Mouse (Mus musculus) layer of hippocampus, adult 8-10 months (tissue): ENCODE data around the gene Gm21885. TPM values are rescaled to one million over a fixed set of nuclear protein-coding genes. Genes with fewer than 3 reads are reported as not detected.
"Not testable (repeated sequence)": the region's sequence is repeated elsewhere in the genome, so short reads cannot be mapped to it uniquely, and the experiment has no call there.

Experiments
- DNase-seq, 2 experiments: peaks; one replicate each; pipeline ENCODE4 v3.0.0; 2022; ENCODE audit warnings: low spot score in 2 of 2
- total RNA-seq, 4 experiments: library from RNA; stranded (reverse); gene quantifications; 2 replicates each; pipeline ENCODE4 v1.2.4; 2022

Gene Gm21885
- total RNA-seq: not detected

DNA sequence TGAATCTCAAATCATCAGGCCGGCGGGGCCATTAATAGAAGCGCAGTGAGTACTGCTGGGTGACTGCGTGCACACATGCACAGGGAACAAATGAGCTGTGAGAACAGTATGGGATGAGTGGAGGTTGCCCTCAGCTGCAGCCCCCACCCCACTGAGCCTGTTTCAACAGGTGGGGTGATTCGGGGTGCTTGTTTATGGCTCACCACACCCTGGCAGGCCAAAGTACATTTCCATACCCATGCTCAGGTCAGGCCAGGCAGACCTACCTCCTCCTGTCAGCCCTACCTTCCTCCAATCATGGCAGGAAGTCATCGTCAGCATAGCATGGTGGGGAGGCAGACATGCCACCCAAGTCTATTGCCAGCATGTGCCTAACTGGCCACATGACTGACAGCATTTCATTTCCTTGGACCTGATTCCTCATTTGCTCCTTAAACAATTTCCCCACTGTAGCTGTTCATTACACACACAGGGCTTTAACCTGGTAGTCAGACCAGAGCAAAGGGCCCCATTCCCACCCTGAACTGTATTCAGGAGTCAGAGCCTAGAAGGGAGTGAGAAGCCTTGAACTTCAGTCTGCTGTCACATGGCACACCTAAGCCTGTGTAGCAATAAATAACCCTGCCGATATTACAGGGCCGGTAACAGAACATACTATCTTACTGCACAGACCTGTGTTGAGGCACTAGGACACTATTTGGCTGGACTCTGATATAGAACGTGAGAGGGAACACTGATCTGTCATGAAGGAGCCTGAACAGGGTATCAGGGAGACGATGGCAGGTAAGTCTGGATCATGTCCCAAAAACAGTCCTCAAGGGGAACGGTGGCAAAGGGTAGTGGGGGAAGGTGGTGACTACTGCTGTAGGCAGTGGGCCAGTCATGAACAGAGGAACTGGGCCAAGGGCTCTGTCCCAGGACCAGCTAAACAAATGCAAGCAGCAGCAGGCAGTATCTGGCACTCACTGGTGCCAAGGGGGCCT is at the start of gene Gm21885:
Gene Gm21885 (plus strand): TSS at position 675 of the 983 bp plus-strand sequence.
- DNase-seq: no peak

DNA sequence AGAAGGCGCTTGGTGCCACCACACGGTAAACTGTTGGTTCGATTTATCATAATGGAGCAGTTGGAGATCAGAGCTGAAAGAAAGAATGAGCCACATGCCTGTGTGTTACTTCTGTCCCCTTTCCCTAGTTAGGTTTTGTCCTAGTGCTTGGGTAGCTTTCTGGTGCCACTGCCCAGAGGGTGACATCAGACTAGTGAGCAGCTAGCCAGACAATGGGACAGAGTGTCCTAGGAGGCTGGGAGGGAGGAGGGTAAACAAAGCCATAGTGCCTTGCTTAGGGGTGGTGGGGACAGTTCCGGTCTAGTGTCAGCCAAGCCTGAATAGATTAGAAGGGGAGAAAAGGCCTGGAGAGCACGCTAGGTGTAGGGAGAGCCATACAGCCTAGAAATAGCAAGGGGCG is 48.3 kb upstream of the Gm21885 start:
- DNase-seq: peak; percentile 46 to 74

- no peak for DNase-seq
Observed at GRCm38 (mm10) chr11:94234380-94234779, 47.3 kb upstream of the Gm21885 start.

DNA sequence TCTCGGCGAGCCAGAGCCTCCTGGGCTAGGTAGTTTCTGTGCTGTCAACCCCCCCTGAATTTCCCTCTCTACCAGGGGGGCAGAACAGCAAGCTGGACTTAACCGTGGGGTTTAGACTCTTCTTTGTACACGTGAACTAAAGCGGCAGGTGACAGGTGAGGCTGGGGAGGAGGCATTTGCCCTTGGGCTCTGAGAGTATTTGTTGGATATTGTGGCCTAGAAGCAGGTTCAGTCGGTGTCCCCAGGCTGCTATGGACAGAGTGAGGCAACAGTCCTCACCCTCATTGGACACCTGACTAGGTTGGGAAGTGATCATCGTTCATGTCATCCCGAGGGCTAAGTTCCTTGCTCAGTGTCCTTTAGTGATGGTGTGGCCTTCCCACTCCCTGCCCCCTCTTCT is 46.8 kb upstream of the Gm21885 start:
- DNase-seq: no peak

DNA sequence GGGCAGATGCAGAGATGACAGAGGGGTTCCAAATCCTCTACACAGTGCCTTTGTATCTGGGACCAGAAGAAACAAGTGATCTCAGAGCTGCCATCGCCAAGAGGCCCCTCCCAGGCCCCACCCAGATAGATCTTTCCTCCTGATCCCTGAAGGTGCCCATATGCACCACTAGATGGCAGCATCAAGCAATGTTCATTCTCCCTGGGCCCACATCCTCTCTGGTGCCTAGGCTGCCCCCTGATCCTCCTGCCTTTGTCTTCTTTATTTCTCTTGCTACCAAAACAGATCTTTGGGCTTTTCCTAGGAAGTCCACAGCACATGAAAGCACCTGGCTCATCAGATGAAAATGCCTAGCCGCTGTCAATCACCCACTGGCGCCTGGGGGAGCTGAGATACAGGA is 45.6 kb upstream of the Gm21885 start:
- peak; percentile 79 to 80 for DNase-seq

- DNase-seq: no peak
Observed at GRCm38 (mm10) chr11:94238786-94239185, 42.9 kb upstream of the Gm21885 start.

DNA sequence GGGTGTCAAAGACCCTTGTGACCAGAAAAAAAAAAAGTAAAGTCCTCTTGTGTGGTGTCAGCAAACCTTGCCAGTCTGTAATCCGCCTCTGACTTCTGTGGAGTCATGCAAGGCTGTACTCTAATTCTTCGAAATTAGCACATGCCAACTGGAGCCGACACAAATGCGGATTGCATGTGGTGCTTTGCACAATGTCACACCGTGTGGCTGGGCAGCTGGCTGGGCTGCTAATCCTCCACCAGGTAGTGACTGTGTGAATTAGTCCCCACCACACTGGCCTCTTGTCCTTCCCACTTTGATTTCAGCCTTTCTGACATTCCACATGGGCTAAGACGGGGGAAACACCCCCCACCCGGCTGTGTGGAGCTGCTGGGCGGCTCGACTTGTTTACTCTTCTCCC is 42.0 kb upstream of the Gm21885 start:
- no peak for DNase-seq

DNA sequence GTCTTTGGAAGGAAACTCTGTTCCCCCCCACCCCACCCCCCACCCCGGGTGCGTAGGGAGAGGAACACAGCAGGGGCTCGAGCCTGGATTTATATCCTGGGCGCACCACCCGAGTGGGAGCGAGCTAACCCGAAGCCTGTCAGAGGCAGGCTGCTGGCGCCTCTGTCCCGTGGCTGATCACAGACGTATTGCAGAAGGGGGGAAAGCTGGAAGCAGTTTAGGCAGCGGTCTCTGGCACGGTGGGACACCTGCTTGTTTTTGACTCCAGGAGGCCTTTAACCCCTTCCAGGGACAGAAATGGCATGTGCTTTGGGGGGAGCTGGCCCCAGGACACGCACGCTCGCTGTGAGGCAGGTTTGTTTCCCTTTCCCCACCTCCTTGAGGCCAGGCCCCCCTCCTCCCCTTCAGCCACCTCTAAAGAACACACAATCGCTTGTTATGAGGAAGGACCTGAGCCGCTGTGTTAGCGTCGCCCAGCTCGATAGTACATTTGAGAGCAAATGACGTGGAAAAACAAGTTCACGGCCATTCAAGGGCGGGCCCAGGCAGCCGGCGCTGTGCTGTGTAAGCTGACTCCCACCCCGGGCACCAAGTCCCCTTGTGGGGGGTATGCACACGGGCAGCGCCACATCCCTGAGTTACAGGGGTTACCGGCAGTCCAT is 38.8 kb upstream of the Gm21885 start:
- no peak for DNase-seq

GRCm38 (mm10) chr11:94243422-94244180 is 38.1 kb upstream of the Gm21885 start:
- no peak for DNase-seq

DNA sequence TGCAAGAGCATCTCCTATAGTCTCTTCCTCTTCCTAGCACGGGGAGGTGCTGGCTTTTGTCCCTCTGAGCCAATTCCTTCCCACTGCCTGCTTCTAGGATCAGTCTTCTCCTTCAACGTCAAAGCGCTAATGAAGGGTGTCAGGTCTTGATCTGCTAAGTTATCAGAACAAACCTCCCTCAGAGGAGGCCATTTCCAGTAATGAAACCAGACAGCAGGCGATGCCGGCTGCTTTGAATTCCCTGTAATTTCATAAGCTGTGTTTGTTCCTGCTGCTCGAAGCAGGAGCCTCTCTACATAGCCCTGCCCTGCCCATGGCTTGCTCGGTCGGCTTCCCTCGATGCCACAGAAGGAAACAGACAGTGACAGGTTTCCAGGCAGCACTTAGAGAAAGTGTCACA is 37.3 kb upstream of the Gm21885 start:
- DNase-seq: no peak

- no peak for DNase-seq
Observed at GRCm38 (mm10) chr11:94245955-94246788, 35.5 kb upstream of the Gm21885 start, which contains the start of gene Wfikkn2. Wfikkn2 (minus strand) TSS chr11:94246005.

- DNase-seq: no peak
Observed at GRCm38 (mm10) chr11:94246789-94247061, 34.9 kb upstream of the Gm21885 start.

GRCm38 (mm10) chr11:94253156-94253555 is 28.5 kb upstream of the Gm21885 start:
- DNase-seq: no peak

- DNase-seq: no peak
Observed at GRCm38 (mm10) chr11:94253691-94254090, 28.0 kb upstream of the Gm21885 start.

- DNase-seq: no peak
Observed at GRCm38 (mm10) chr11:94255733-94256132, 25.9 kb upstream of the Gm21885 start.

GRCm38 (mm10) chr11:94257987-94258386 is 23.7 kb upstream of the Gm21885 start:
- DNase-seq: no peak

GRCm38 (mm10) chr11:94259814-94260213 is 21.9 kb upstream of the Gm21885 start:
- DNase-seq: no peak

GRCm38 (mm10) chr11:94261585-94262370 is 19.9 kb upstream of the Gm21885 start:
- no peak for DNase-seq

- DNase-seq: no peak
Observed at GRCm38 (mm10) chr11:94265134-94265785, 16.4 kb upstream of the Gm21885 start.

GRCm38 (mm10) chr11:94266155-94266554 is 15.5 kb upstream of the Gm21885 start:
- not testable (repeated sequence) for DNase-seq
